Comparison of ENCODE assay signal across 26 mouse cellular contexts in the genomic region with DNA sequence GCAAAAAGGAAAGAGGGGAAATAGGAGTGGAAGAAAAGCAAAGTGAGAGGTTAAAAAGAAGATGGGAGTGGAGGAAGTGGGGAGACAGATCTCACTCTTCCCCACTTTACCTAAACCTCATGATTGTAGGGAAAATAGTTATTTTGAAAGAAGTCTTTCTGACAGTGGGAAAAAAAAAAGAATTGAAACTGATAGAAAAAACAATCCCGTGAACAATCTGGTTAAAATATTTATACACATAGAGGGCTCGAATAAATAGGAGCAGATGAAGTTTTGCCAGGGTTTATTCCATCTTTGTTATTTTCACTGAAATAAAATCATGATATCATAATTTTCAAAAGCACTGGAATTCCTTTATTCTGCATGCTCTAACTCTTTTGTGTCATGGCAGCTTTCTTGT.
"Had no signal": no experiment of that assay in that cellular context is flagged by ENCODE, and none has a peak within 500 bp of the region (broad histone marks: within the 10 kb centered on the region; RNA-seq: fewer than 3 reads in every experiment).

No protein-coding gene starts in this region.

- ATAC-seq: forebrain, embryonic 13.5 days; forebrain, embryonic 14.5 days; forebrain, embryonic 15.5 days; forebrain, embryonic 16.5 days; forebrain, postnatal 0 days had no signal

- H3K9ac ChIP-seq: embryonic facial prominence, embryonic 12.5 days; embryonic facial prominence, embryonic 13.5 days; embryonic facial prominence, embryonic 15.5 days; forebrain, embryonic 12.5 days; forebrain, embryonic 13.5 days; forebrain, embryonic 15.5 days; forebrain, postnatal 0 days had no signal

- H3K27ac ChIP-seq: embryonic facial prominence, embryonic 10.5 days; embryonic facial prominence, embryonic 12.5 days; embryonic facial prominence, embryonic 13.5 days; embryonic facial prominence, embryonic 15.5 days; forebrain, embryonic 10.5 days; forebrain, embryonic 12.5 days; forebrain, embryonic 13.5 days; forebrain, embryonic 15.5 days; gastrocnemius, adult 2 months; heart, adult 2 months; heart, embryonic 10.5 days had no signal

- DNase-seq: cerebellum, adult 9-11 months; cerebellum, postnatal 10 days; cerebellum, postnatal 14 days; cerebellum, postnatal 25 days; cerebellum, postnatal 36 days; embryo, embryonic 11 days; forebrain, postnatal 0 days; gastrocnemius, adult 2 months; gastrocnemius, postnatal 10 days; gastrocnemius, postnatal 14 days; gastrocnemius, postnatal 25 days; gastrocnemius, postnatal 36 days; heart, adult 18-20 months; heart, adult 2 months had no signal

- H3K9me3 ChIP-seq: embryonic facial prominence, embryonic 10.5 days; embryonic facial prominence, embryonic 12.5 days; embryonic facial prominence, embryonic 13.5 days; embryonic facial prominence, embryonic 15.5 days; forebrain, embryonic 10.5 days; forebrain, embryonic 12.5 days; forebrain, embryonic 13.5 days; forebrain, embryonic 15.5 days; heart, embryonic 10.5 days had no signal

- H3K4me1 ChIP-seq: embryonic facial prominence, embryonic 10.5 days; embryonic facial prominence, embryonic 12.5 days; embryonic facial prominence, embryonic 13.5 days; embryonic facial prominence, embryonic 15.5 days; forebrain, embryonic 10.5 days; forebrain, embryonic 12.5 days; forebrain, embryonic 13.5 days; forebrain, embryonic 15.5 days; heart, embryonic 10.5 days had no signal

- H3K27me3 ChIP-seq: embryonic facial prominence, embryonic 12.5 days; embryonic facial prominence, embryonic 13.5 days; embryonic facial prominence, embryonic 15.5 days; forebrain, embryonic 12.5 days; forebrain, embryonic 13.5 days; forebrain, embryonic 15.5 days had no signal

- H3K4me2 ChIP-seq: embryonic facial prominence, embryonic 12.5 days; embryonic facial prominence, embryonic 13.5 days; embryonic facial prominence, embryonic 15.5 days; forebrain, embryonic 12.5 days; forebrain, embryonic 13.5 days; forebrain, embryonic 15.5 days had no signal

- H3K4me3 ChIP-seq: embryonic facial prominence, embryonic 10.5 days; embryonic facial prominence, embryonic 12.5 days; embryonic facial prominence, embryonic 13.5 days; embryonic facial prominence, embryonic 15.5 days; erythroblast, embryonic 14.5 days; forebrain, embryonic 10.5 days; forebrain, embryonic 12.5 days; forebrain, embryonic 13.5 days; forebrain, embryonic 15.5 days; gastrocnemius, adult 2 months; heart, adult 2 months; heart, embryonic 10.5 days had no signal

- H3K36me3 ChIP-seq: embryonic facial prominence, embryonic 10.5 days; embryonic facial prominence, embryonic 12.5 days; embryonic facial prominence, embryonic 13.5 days; embryonic facial prominence, embryonic 15.5 days; forebrain, embryonic 10.5 days; forebrain, embryonic 12.5 days; forebrain, embryonic 15.5 days; heart, embryonic 10.5 days had no signal
